Mouse (Mus musculus) intestine, embryonic 14.5 days (tissue): ENCODE results near the gene Tmem116. TPM values are rescaled to one million over a fixed set of nuclear protein-coding genes. Genes with fewer than 3 reads are reported as not detected.
"Not testable (repeated sequence)": the region's sequence is repeated elsewhere in the genome, so short reads cannot be mapped to it uniquely, and the experiment has no call there.

Source experiments
- ATAC-seq: fragments of 200-750 bp; cut with Nextera tagmentation; replicated peaks from 2 replicates; pipeline ENCODE4 v1.8.0; 2017; ENCODE audit warnings: low read depth, moderate number of reproducible peaks, moderate TSS enrichment, moderate library complexity; ENCODE audit not compliant: low FRiP score, low TSS enrichment
- DNase-seq: peaks from one replicate; pipeline ENCODE4 v3.0.0-alpha.2; 2018; ENCODE audit warnings: low spot score
- H3K27ac ChIP-seq: fragments of 300-500 bp; sonication (generic); 2 replicates; pipeline ENCODE4 v1.5.1; 2014; ENCODE audit warnings: low read depth, mild to moderate bottlenecking, control low read depth
- H3K27me3 ChIP-seq: fragments of 300-500 bp; sonication (generic); replicated peaks from 2 replicates; pipeline ENCODE4 v1.6.1; 2014; ENCODE audit warnings: low read length, control low read depth; ENCODE audit not compliant: control insufficient read depth, insufficient read depth
- H3K36me3 ChIP-seq: fragments of 300-500 bp; sonication (generic); 2 replicates; pipeline ENCODE4 v1.6.1; 2014; ENCODE audit warnings: low read length, control low read depth; ENCODE audit not compliant: control insufficient read depth, insufficient read depth
- H3K4me1 ChIP-seq: fragments of 300-500 bp; sonication (generic); replicated peaks from 2 replicates; pipeline ENCODE4 v1.6.1; 2014; ENCODE audit warnings: low read length, control low read depth, mixed read lengths; ENCODE audit not compliant: control insufficient read depth, insufficient read depth
- H3K4me2 ChIP-seq: fragments of 300-500 bp; sonication (generic); 2 replicates; pipeline ENCODE4 v1.6.1; 2014; ENCODE audit warnings: low read length
- H3K4me3 ChIP-seq: fragments of 300-500 bp; sonication (generic); 2 replicates; pipeline ENCODE4 v1.5.1; 2014; ENCODE audit warnings: low read depth, low read length, control low read depth, mixed read lengths
- H3K9ac ChIP-seq: fragments of 300-500 bp; sonication (generic); 2 replicates; pipeline ENCODE4 v1.6.1; 2014; ENCODE audit warnings: mild to moderate bottlenecking, low read length
- H3K9me3 ChIP-seq: fragments of 300-500 bp; sonication (generic); 2 replicates; pipeline ENCODE4 v1.6.1; 2016; ENCODE audit warnings: low read length, control low read depth; ENCODE audit not compliant: control insufficient read depth
- WGBS: fragments of 180-500 bp; shearing (Covaris S2); extraction: QIAGEN DNeasy Blood & Tissue Kit; methylation state at CpG from one replicate; pipeline ENCODE4 v1.1.7; 2014; 5-methylcytosine and 5-hydroxymethylcytosine counted together
- polyA plus RNA-seq: library from polyadenylated mRNA; unstranded; fragments of >200 nt; fragmentation: Nextera tagmentation; extraction: Ambion mirVana; gene quantifications from 2 replicates; pipeline ENCODE4 v1.2.1, GENCODE M21; 2014

The Tmem116 gene
- polyA plus RNA-seq, 1 experiment from 2014 or later, result 1.8 TPM

GRCm38 (mm10) chr5:121472411-121472810 is 20.7 kb downstream of the Tmem116 start:
- no peak for ATAC-seq
- WGBS, result 88% methylated on average over 2 of the region's 2 CpGs
- DNase-seq, result no peak
- Histone ChIP-seq H3K36me3 (no peaks in the 10 kb centered on the region), H3K27ac (no peak overlapping the region), H3K4me1 (peaks cover 6% of the 10 kb centered on the region), H3K27me3 (no peaks in the 10 kb centered on the region), H3K9ac (no peak overlapping the region), H3K4me3 (no peak overlapping the region), H3K4me2 (no peak overlapping the region), H3K9me3 (no peaks in the 10 kb centered on the region)

GRCm38 (mm10) chr5:121474610-121475009 is 22.9 kb downstream of the Tmem116 start:
- Histone ChIP-seq H3K27ac (no peak overlapping the region), H3K9me3 (no peaks in the 10 kb centered on the region), H3K4me3 (no peak overlapping the region), H3K4me2 (no peak overlapping the region), H3K9ac (no peak overlapping the region), H3K4me1 (peaks cover 3% of the 10 kb centered on the region), H3K27me3 (no peaks in the 10 kb centered on the region), H3K36me3 (no peaks in the 10 kb centered on the region)
- no peak for ATAC-seq
- 75% methylated on average over 7 of the region's 7 CpGs for WGBS
- DNase-seq, result no peak

- no peak for DNase-seq
- no peak overlapping the region for H3K27ac ChIP-seq
- no peak for ATAC-seq
- no peaks in the 10 kb centered on the region for H3K27me3 ChIP-seq
- 74% methylated on average over 1 of the region's 1 CpGs for WGBS
- no peak overlapping the region for H3K9ac ChIP-seq
- no peaks in the 10 kb centered on the region for H3K4me1 ChIP-seq
- no peaks in the 10 kb centered on the region for H3K36me3 ChIP-seq
- no peak overlapping the region for H3K4me3 ChIP-seq
- H3K4me2 ChIP-seq, result no peak overlapping the region
- H3K9me3 ChIP-seq, result no peaks in the 10 kb centered on the region
Measured at GRCm38 (mm10) chr5:121476040-121476439, 24.3 kb downstream of the Tmem116 start.

- Histone ChIP-seq H3K9me3 (no peaks in the 10 kb centered on the region), H3K4me1 (no peaks in the 10 kb centered on the region), H3K9ac (no peak overlapping the region), H3K36me3 (no peaks in the 10 kb centered on the region), H3K27ac (no peak overlapping the region), H3K27me3 (no peaks in the 10 kb centered on the region), H3K4me2 (no peak overlapping the region), H3K4me3 (no peak overlapping the region)
- WGBS, result 29% methylated on average over 3 of the region's 3 CpGs
- ATAC-seq (no peak), DNase-seq (no peak)
Measured at GRCm38 (mm10) chr5:121477680-121478079, 26.0 kb downstream of the Tmem116 start.

- Histone ChIP-seq H3K27ac (no peak overlapping the region), H3K9ac (no peak overlapping the region), H3K4me3 (no peak overlapping the region), H3K9me3 (no peaks in the 10 kb centered on the region), H3K36me3 (no peaks in the 10 kb centered on the region), H3K4me1 (no peaks in the 10 kb centered on the region), H3K4me2 (no peak overlapping the region), H3K27me3 (no peaks in the 10 kb centered on the region)
- DNase-seq (no peak), ATAC-seq (no peak)
- 68% methylated on average over 5 of the region's 5 CpGs for WGBS
Measured at GRCm38 (mm10) chr5:121484801-121485200, 33.1 kb downstream of the Tmem116 start.

- Histone ChIP-seq H3K9me3 (no peaks in the 10 kb centered on the region), H3K36me3 (no peaks in the 10 kb centered on the region), H3K27ac (no peak overlapping the region), H3K27me3 (no peaks in the 10 kb centered on the region), H3K4me1 (no peaks in the 10 kb centered on the region), H3K4me3 (no peak overlapping the region), H3K9ac (no peak overlapping the region), H3K4me2 (no peak overlapping the region)
- ATAC-seq (no peak), DNase-seq (no peak)
- 76% methylated on average over 8 of the region's 8 CpGs for WGBS
Measured at GRCm38 (mm10) chr5:121493305-121493704, 41.6 kb downstream of the Tmem116 start.

GRCm38 (mm10) chr5:121500719-121501118 is 49.0 kb downstream of the Tmem116 start:
- WGBS, result 47% methylated on average over 7 of the region's 7 CpGs
- Histone ChIP-seq H3K36me3 (no peaks in the 10 kb centered on the region), H3K4me1 (no peaks in the 10 kb centered on the region), H3K27ac (no peak overlapping the region), H3K4me3 (no peak overlapping the region), H3K4me2 (no peak overlapping the region), H3K27me3 (no peaks in the 10 kb centered on the region), H3K9ac (no peak overlapping the region), H3K9me3 (no peaks in the 10 kb centered on the region)
- ATAC-seq, result no peak
- DNase-seq, result no peak

- not testable (repeated sequence) for H3K27me3 ChIP-seq, H3K36me3 ChIP-seq, H3K4me2 ChIP-seq, H3K4me3 ChIP-seq, H3K27ac ChIP-seq, H3K9ac ChIP-seq, H3K4me1 ChIP-seq, DNase-seq, H3K9me3 ChIP-seq, ATAC-seq
- 59% methylated on average over 11 of the region's 17 CpGs for WGBS
Measured at GRCm38 (mm10) chr5:121501424-121501996, 49.8 kb downstream of the Tmem116 start.

GRCm38 (mm10) chr5:121503231-121503630 is 51.5 kb downstream of the Tmem116 start, which contains the start of gene Adam1b:
Adam1b (minus strand) TSS chr5:121503435.
- Histone ChIP-seq H3K27ac (no peak within 1 kb of the TSS), H3K27me3 (no peaks in the 10 kb centered on the region), H3K9ac (no peak within 1 kb of the TSS), H3K4me2 (no peak within 1 kb of the TSS), H3K36me3 (no peaks in the 10 kb centered on the region), H3K4me3 (no peak within 1 kb of the TSS), H3K9me3 (no peaks in the 10 kb centered on the region), H3K4me1 (no peaks in the 10 kb centered on the region)
- 62% methylated on average over 3 of the region's 3 CpGs for WGBS
- no peak for ATAC-seq
- no peak for DNase-seq
